Mouse (Mus musculus) megakaryocyte, adult 5-6 weeks (primary cell): ENCODE results near the gene Kcnc2. TPM values are rescaled to one million over a fixed set of nuclear protein-coding genes. Genes with fewer than 3 reads are reported as not detected.

Experiments
- ATAC-seq: 2 replicates; pipeline ENCODE4 v1.8.0; 2016; ENCODE audit warnings: mild to moderate bottlenecking, inconsistent platforms; ENCODE audit not compliant: poor library complexity, severe bottlenecking
- total RNA-seq, 2 experiments: library from RNA; stranded (forward) in 1 of 2; stranded (reverse) in 1 of 2; fragments of 153-499, 151-499 nt in 1 of 2; fragments of 221-1000, 200-1000 nt in 1 of 2; gene quantifications; 2 replicates each; pipeline versions ENCODE4 v1.2.3 to v1.2.4; 2015 to 2017

The Kcnc2 gene
- total RNA-seq, 2 experiments from 2014 or later: not detected

- ATAC-seq: no peak
These were observed 109.7 kb downstream of the Kcnc2 start for GRCm38 (mm10) chr10:112380590-112380989.

- ATAC-seq: no peak
These were observed 123.6 kb downstream of the Kcnc2 start for GRCm38 (mm10) chr10:112394399-112394970.

DNA sequence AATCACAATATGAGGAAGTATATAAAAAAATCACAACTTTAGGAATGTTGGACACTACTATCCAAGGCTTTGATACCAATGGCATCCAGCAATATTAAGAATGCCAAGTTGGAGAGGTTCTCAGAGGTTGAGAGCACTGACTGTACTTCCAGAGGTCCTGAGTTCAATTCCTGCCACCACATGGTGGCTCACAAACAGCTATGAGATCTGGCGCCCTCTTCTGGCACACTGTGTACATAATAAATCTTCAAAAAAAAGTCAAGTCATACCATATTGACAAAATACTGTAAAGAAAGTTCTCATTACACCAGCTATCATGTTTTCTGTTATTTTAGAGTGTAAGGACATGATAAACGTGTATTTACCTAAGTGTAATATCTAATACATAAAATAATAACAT is 126.3 kb downstream of the Kcnc2 start:
- no peak for ATAC-seq

DNA sequence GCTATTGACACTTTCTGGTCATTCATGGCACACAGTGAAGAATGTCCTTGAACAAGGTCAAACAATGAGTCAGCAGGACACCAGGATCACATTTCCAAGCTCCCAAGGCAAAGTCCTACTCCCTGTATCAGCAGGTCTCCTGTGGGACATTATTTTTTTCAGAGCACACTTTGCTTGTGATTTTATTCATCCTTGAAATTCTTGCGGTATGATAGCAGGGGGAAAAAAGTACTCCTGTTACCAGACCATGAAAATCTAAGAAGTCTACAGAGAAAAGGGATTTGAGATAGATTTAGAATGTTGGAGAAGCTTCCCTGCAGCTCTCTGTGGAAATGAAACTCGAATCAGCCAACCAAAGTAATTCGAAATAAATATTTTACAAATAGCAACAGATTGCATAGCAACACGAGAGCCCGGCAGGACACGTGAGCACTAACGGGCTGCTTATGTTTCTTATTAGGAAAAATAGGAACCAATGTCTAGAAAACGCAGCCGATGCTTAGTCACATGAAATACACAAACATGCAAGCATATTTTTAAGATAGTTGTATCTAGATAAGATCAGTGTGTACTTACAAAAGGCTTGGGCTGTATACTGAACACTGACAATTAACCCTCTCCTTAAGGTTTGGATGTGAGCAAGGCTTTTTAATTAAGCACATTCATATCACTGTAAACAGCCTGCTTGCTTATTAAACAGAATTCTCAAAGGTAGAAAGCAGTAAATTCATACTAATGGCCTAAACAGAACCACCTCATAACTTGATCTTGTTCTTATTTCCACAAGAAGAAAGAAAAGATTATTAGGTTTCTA is 129.9 kb downstream of the Kcnc2 start:
- no peak for ATAC-seq

GRCm38 (mm10) chr10:112409525-112409924 is 138.6 kb downstream of the Kcnc2 start:
- ATAC-seq: no peak

- ATAC-seq: no peak
These were observed 152.4 kb downstream of the Kcnc2 start for GRCm38 (mm10) chr10:112423327-112423726.

DNA sequence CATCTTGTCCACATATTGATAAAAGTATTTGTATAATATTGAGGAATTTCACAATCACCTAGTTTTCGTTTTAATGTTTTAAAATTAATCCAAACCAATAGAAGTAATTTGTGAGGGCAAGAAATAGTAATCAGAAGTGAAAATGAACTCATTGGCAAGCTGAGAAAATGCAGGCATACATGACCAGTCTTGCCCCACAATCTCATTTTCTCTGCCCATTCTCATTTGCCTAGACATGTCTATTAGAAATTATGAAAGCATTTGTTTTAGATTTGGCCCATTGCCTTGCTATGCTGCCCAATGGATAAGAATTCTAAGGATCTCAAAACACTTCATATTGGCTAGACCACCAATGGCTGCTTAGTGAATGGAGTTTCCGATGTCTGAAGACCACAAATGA is 166.0 kb downstream of the Kcnc2 start:
- ATAC-seq: no peak

GRCm38 (mm10) chr10:112444640-112445039 is 173.7 kb downstream of the Kcnc2 start:
- ATAC-seq: no peak

GRCm38 (mm10) chr10:112450910-112451309 is 180.0 kb downstream of the Kcnc2 start:
- ATAC-seq: no peak

DNA sequence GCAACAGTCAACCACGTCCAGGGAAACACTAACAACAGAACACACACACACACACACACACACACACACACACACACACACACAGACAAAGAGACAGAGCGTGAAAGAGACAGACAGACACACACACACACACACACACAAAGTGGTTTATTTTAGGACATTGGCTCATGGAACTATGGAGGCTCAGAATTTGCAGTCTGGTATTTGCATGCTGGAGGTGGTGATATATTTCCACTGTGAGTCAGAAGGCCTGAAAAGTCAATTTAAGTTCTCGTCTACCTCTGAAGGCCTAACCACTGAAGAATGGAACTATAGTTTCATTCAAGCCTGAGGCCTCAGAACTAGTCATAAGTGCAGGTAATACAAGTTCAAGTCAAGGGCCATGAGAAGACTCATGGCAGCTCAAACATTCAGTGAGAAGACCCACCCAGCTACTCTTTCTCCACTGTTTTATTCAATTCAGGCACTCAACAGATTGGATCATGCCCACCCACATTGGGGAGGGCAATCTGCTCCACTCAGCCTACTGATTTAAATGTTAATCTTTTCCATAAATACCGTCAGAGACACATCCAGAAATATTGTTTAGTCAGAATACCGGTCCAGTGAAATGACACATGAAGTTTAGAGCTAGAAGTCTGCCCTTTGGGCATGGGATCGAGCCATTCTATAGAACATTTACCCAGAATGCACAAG is 197.9 kb downstream of the Kcnc2 start:
- ATAC-seq: no peak

DNA sequence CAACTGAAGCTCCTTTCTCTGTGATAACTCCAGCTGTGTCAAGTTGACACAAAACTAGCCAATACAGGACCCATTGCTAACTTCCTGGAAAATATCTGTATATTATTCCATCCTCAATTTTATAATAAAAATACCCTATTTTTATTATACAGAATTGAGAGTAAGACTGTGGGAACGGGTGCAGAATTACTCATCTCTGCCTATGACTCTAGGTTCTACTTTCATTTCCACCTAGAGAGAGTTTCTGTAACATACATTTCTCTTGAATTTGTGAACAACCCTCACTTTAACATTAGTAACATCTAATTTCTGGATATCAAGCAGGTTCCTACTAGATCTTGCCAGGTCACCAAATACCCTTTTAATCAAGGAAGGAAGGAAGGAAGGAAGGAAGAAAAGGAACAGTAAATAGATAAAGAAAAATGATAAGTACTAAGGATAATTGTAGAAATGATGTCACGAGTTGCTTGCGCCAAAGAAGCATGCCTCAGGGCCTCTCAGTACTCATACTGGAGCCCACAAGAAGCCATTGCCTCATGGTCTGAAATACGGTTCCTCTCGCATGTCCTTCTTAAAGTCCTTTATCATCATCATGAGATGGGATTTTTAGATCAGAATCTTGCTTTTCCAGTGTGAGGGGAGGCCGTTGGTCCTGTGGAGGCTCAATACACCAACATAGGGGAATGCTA is 203.3 kb downstream of the Kcnc2 start:
- no peak for ATAC-seq

- no peak for ATAC-seq
These were observed 210.5 kb downstream of the Kcnc2 start for GRCm38 (mm10) chr10:112481461-112481860.

GRCm38 (mm10) chr10:112481921-112482607 is 211.1 kb downstream of the Kcnc2 start:
- ATAC-seq: no peak

DNA sequence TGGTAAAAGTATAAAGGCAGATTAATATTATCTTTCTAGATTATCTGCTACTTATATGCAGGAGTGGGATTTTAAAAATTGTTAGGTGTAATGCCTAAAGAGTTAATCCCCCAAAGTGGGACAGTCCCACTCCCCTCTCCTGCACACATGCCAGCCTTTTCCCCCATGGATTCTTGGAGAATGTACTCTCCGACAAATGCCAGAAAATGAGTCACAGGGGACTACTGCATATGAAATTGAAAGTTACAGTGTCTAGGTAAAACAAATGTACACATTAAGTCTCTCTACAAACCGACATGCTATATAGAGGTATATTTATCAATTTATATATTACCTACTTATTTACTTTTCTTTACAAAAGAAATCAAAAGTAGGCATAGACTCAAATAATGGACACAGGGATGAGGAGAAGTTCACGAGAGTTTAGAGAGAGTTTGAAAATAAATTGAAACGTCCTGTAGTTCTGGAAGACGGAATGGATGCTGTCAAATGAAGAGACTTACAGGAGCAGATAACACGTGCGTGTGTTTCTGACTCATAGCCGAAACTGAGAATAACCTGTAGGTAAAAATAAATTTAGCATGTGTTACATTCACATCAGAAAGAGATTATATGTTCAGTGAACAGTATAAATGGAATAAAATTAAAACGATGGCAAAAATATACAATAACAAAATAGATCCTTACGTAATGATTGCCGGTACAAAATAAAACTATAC is 213.6 kb downstream of the Kcnc2 start:
- no peak for ATAC-seq

- no peak for ATAC-seq
These were observed 214.9 kb downstream of the Kcnc2 start for GRCm38 (mm10) chr10:112485819-112486218.

DNA sequence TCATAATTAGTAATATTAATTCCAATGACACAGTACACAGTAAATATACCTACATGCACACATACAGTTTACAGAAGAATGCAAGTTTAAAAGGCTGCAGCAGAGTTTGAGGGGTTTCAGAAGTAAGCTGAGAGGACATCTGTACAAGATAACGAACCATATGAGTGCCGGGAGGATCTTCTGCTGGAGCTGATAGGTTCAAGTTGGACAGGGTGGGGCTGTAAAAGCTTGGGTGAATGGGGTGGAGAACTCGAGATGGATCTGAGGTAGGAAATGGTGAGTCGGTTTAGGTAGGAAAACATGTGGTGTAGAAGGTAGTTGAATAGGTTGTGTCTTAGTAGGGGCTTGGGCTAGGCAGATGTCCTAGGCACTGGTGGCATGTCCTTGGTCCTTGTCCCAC is 217.8 kb downstream of the Kcnc2 start:
- no peak for ATAC-seq
